Mouse (Mus musculus) T-cell, adult 2 months (primary cell): Measurements from ENCODE around the gene Kif5a.
"Not testable (repeated sequence)": the region's sequence is repeated elsewhere in the genome, so short reads cannot be mapped to it uniquely, and the experiment has no call there.

Experiments used
- DNase-seq: peaks from one replicate; pipeline ENCODE4 v3.0.0; 2022; ENCODE audit warnings: low spot score

Gene Kif5a

DNA sequence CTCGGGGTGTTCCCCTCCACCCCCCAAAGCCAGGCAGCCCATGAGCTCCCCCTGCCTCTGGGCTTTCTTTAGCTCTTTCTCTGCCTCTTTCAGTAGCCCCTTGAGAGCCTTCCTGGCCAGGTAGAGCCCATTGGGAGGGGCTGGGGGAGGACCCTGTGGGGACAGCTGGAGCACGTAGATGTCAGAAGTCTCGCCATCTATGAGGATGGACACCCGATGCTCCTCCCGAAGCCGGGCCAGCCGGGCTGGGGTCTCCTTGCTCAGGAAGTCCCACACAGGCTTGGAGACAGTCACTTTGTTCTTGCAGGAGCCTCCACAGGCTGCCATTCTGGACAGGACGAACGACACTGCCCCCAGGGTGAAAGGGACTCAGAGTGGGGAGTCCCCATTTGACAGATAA is 70.1 kb downstream of the Kif5a start:
- DNase-seq = no peak

DNA sequence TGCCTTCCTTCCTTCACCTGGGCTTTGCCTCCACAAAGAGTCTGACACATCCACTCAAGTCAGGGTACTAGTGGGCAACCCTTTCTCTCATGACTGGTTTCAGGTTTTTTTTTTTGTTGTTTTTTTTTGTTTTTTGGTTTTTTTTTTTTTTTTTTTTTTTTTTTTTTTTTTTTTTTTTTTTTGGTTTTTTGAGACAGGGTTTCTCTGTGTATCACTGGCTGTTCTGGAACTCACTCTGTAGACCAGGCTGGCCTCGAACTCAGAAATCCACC is 71.2 kb downstream of the Kif5a start:
- DNase-seq = not testable (repeated sequence)

DNA sequence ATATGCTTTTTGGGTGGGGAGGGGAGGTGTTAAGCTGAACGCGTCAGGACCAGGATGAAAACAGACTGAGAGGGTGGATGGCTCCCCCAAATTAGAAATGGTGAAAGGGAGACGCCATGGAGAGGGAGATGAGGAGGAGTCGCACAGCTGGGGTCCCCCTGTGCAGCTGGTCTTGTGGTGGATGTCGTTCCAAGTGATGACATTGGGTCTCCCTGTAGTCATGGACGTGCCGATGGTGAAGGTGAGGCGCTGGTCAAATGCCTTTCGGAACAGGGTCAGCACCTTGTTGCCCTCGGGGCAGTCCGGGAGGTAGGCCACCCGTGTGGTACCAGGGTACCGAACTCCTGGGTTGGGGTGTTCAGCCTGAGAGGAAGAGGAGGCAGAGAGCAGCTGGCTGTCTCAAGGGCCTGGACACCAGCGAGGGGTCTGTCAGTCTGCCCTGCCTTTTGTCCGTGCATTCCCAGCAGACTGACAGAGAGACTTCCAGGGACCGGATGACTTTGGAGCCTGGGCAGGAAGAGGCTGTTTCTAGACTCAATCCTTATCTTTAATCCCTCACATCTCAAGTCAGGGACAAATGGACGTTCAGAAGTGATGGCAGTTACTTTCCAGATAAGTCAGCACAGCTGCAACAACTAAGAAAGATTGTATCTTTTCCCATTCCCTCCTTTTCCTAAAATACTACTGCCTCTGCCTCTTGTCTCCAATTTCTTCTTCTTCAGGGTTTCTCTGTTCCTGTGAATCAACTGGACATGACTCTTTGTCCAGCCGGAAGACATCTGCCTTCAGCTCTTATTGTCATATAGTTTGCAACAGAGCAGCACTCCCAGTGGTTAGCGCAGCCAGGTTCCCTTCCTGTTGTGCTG is 71.7 kb downstream of the Kif5a start:
- DNase-seq = no peak

DNA sequence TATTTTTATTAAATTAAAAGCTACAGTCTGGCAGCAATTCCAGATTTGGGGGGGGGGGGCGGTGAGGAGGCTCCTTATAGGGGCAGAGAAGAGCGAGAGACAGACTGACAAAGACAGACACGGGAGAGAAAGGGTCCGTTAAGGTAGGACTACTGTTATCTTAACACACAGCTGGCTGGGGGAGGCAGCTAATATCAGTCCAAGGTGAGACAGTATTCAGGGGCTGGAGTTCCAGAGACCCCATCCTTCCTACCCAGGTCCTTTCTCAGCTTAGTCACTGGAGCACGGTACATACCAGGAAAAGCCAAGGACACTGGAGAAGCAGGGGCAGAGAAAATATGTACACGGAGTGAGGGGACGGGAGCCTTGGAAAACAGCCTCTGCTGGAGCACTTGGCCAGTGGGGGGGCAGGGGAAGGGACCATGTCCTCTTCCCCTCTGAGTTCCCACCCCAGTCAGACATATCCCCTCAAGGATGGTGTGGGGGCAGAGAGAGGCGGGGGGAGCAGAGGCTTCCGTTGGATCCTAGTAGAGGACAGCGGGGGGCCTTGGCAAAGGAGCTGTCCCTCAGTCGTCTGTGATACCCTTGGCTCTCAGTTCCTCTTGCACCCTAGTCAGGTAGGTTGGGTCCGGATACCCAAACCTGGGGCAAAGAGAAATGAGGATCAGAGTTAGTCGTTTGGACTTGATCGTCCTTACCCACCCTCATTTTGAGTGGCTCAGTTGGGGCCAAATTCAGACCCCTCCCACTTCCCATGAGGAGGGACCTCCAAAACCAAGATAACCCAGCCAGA is 72.6 kb downstream of the Kif5a start:
- DNase-seq = no peak

DNA sequence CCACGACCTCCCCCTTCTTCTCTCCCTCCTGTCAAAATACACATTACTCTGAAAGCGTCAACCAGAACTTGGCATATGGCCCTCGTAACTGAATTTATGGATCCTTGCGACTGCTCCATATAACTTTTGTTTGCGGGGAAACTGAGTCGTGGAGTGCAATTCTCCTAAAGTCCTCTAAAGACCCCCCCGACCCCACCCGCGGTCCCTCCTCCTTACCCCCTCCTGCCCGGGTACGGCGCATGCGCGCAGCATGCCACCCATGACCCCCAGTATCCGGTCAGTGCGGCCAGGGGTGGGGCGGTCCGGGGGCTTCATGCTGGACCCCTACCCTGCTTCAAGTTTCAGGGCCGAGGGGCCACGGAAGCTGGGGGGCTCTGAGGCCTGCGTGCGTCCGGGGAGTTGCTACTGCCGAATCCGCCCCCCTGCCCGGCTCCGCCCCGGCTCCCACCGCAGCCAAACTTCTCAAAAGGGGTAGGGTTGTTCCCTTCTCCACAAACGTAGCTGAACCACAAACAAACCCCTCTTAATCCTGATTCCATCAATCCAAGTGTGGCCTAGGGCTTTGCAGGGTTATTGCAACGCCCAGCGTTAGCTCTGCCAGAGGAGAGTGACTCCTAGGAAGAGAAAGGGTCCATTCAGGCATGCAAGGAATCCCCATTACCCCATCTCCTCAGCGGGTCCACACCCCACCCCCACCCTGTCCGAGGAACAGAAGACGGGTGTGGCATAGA is 73.3 kb downstream of the Kif5a start, which contains the start of gene Arhgef25:
Gene Arhgef25 (minus strand): TSS at position 433 of the 731 bp plus-strand sequence.
- DNase-seq = no peak

DNA sequence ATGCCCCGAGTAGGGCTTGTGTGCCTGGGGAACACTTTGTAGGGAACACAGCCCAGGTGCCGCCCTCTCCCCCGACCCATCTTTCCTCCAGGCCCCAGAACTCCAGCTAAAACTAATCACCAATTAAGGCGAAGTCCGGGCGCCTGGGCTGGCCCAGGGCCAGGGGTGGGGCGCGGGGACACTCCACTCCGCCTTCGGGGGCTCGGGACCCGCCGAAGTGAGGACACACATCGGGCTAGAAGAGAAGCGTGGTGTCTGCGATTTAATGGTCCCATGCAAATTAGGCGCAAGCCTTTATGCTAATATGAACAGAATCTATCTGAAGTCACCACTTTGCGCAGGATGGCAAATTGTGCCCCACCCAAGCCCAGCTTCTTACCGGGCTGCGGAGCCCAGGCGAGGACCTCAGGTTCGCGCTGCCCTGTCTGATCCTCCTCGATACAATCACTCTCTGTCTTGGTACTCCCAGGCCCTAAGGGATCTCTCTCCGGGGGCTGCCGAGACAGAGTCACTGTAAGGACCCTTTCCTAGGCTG is 74.0 kb downstream of the Kif5a start:
- no peak for DNase-seq

DNA sequence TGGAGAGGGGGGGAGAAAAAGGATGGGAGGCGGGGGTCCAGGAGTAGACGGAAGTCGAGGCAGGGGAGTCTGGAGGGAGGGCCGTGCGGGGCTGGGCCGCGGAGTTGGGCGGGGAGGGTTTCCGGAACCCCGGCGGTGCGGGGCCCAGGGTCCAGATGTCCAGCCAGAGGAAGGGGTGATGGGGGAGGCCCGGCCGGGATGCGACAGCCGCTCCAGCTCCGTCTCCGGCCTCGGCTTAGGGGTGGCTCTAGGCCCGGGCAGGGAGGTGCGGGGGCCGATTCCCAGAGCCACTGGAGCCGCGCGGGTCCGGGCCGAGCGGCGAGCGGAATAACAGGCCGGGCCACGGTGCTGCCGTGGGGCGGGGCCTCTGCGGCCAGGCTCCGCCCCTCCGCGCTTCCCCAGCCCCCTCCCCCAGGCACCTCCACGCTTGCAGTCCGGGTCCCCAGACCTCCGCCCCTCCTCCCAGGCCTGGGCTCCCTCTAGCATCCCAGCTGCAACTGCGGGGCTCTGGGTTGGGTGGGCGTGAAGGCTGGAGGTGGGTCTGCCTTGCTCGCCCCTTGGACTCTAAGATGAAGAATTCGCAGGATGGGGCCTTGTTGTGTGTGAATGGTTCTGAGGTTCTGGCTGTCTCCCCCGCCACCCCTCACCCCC is 74.6 kb downstream of the Kif5a start:
- DNase-seq = no peak

DNA sequence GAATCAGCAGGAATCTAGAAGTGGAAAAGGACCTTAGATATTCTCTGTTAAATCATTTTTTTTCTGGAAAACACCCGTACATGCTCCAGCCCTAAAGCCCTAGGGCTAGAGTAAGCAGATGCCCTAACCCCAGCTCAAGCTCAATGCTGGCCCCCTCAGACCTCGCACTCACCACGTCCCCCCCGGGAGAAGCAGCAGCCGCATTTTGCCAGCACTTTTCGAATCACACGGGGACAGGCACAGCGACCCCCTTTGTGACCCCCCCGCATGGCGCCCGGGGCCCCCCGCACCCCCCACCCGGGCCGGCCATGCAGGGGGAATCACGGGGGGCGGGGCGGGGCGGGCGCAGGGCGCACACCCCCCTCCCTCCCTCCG is 75.1 kb downstream of the Kif5a start:
- DNase-seq = no peak

DNA sequence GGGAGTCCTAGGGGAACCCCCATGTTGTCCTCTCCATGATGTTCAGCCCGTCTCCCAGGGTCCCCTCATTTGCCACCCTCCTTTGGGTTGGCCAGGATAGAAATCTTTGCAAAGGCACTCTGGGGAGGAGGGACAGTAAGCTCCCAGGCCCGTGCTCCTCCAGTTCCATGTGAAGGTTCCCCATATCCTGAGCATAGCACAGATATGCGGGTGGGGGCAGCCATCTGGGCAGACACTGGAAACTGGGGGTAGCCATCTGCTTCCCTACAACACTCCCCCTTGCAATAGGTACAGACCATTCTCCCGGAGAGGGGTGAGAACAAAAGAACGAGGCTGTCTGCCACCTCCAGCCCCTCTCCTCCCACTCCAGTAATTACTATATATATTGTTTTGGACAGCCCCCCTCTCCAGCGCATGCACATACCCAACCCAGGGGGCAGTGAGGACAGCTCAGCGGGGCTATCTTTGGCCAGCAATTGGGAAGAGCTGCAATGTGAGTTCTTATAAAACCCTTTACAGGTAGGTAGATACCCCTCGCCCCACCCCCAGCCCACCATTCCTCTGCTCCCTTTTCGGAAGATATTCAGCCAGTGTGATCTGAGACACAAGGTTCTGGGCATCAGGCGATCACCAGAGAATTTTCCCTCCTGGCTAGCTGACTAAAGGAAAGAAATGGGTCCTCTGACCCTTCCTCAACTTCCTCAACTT is 75.6 kb downstream of the Kif5a start:
- no peak for DNase-seq

DNA sequence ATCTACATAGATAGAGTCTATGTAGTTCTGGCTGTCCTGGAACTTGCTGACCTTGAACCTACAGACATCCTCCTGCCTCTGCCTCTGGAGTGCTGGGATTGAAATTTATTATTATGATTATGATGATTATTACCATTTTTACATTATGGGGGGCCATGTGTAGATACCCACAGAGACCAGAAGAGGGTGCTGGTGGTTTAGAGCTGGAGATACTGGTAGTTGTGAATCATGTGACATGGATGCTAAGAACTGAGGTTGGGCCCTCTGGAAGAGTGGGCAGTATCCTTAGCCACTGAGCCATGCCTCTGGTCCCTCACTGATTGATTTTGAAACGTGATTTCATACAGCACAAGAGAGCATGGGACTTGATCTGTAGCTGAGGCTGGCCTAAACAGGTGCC is 76.7 kb downstream of the Kif5a start:
- no peak for DNase-seq

DNA sequence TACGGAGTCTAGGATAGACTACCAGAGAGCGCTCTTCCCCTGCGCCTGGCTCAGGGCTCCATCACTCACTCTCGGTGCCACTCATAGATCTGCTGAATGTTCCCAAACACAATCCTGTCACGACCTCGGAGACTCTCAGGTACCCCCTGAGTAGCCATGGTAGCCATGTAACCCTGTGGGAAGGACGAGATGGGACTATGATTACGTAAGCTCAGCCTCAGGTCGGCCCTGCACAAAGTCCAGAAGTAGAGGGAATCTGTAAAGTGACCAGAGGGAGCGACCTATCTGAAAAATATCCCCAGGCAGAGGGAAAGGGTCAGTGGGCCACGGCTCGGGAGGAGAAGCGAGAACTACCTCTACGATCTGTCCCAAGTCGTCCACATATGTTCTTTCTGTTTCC is 77.6 kb downstream of the Kif5a start:
- no peak for DNase-seq

DNA sequence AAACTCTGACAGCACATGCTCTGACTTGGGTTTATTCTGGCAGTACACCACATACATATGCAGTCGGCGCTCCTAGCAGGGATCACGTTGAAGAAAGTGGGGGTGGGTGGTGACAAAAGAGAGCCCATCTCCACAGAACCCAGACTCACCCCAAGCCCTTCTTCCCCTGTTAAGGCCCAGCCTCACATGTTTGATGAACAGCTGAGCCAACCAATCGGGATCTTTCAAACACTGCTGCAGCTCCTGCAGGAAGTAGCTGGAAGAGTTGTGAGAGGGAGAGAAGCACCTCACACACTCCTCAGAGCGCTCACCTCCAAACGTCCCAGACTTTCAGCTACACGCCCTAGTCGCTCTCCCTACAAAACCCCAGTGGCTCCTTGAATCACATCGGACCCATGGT is 78.0 kb downstream of the Kif5a start:
- no peak for DNase-seq

DNA sequence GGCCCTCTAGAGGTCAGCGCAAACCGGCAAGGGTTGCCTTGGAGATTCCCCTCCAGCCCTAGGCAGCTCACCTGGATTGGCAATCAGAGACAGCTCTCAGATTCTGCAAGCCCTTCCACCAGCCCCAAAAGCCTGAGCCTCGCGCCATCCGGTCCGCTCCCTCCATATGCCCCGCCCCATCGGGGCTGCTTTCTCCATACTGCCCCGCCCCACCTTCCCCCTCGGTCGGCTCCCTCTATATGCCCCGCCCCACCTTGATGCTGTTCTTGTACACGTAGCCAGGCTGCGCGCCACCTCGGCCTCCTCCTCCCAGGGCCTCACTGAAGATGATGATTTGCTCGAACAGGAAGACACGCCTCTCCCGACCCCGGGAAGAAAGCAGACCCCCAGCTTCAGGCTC is 79.4 kb downstream of the Kif5a start:
- DNase-seq = no peak

DNA sequence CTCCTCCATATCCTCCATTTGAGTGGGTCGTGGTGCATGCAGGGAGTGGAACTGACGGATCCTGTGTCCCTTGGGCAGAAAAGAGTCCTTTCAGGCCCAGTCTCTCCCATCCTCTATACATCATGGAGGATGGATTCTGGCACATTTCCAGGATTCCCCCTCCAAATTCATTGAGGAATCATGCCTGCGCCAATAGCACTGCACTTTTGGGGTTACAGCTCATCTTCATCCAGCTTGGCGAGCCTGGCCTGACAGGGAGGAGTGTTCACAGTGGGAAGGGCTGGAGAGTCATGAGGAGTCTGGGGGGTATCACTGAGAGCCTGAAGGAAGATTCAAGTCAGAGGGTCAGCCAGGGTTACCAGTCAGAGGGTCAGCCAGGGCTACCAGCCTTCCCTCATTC is 80.5 kb downstream of the Kif5a start:
- no peak for DNase-seq

DNA sequence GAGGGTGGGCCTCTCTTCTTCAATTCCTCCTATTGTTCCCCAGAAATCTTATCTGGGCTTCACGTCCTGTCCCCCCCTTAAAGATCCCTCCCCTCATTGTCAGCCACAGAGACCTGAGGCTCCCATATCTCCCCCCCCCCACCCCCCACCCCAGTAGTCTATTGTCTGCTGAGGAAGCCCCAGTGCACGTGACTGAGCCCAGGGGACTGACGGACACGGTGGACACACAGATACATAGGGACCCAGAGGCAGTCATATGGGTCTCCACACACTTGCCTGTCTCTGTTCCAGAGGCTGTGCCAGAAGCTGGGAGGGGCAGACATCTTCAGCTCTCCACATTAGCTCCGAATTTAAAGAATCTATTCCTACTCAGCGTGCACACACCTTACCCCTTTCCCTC is 81.6 kb downstream of the Kif5a start:
- DNase-seq = no peak

DNA sequence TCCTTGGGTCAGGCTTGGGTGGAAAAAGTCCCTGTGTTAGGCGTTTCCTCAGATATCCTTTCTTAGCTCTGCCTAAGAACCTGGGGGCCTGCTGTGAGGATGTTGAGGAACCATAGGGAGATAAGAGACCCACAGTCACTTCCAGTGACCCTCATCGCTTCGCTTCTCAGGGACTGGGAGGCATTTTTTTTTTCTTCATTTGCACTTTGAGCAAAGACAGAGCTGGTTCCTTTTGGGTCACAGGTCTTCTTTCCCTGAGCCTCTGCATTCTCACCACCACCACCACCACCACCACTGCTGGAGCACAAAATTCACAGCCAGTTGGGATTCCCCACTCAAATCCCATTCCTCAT is 82.5 kb downstream of the Kif5a start:
- DNase-seq = no peak

DNA sequence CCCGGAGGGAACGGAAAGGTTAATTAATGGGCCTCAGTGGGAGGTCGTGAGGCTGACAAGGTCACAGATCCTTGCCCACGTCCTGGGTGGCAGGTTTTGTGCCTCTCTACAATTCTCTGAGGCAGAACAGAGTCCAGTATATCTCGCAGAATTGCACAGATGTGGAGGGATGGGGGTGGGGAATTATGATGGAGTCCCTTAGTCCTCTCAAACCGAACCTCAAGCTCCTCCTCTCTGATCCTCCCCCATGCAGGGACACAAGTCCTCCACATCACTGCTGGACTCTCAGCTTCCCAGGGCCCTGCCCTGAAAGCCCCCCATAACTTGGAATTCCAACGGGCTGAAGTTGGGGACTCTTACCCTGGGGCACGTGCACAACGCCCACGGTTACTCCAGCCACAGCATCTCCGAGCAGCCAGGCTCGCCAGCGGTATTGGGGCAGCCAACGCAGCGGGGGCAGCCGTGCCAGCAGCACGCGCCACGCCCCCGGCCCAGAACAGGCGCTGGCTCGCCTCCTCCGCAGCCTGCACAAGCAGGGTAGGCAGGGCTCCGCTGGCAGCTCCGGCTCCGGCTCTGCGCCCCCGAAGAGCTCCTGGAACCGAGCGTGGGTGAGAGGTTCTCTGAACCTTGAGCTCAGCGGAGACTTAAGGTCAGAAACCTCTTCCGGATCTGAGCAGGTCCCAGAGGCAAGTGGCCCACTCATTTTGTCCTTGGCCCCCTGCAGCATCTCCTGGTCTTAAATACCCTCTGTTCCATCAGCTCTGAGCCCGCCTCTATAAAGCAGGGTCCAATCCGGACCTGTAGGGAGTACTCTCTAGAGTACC is 83.1 kb downstream of the Kif5a start, which contains the start of gene Slc26a10:
Gene Slc26a10 (minus strand): TSS at position 775 of the 824 bp plus-strand sequence.
- DNase-seq = no peak

DNA sequence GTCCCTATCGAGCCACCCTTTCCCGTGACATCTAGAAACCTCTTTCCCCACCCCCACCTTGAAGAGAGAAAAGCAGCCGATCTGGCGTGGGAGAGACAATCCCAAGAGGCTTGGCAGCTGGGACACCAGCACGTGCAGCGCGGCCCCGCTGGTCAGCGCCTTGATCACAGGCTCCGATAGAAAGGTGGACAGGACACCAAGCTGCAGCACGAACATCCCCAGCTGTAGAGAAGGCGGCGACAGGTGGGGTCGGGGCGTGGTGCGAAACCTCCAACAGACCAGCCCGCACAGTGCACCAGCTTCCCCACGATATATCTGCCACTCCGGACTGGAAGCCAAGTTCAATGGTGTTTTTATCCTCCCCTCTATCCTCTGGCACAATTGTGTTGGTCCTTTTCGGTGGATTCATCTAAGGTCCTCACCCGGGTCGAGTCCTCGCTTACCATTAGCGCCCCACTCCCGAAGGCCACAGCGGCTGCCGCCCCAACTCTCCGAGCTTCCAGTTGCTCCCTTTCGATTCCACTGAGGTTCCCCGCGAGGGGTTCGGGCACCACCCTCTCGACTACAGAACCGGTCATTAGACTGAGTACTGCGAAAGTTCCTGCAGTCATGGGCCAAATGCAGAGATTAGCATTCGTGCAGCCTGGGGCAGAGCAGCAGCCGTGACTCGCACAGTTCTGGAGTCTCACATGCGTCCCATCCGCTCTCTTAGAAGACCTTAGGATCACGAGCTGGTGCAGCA is 84.7 kb downstream of the Kif5a start:
- DNase-seq = no peak

DNA sequence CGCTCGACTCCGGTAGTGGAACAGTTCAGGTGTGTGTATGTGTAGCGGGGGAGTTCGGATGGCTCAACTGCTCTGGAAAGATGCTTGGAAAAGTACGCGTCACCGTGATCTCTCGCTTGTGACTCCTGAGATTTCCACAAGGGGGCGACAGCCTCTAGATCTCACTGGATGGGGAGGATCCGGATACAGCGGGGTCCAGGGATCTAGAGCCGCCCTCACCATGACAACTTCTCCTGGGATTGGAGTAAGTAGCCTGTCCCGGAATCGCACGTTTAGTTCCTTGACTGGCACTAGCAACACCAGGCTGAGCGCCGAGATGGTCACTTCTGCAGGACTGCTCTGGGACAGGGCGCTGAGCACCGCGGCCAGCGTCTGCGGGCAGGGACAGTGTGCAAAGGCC is 85.4 kb downstream of the Kif5a start:
- no peak for DNase-seq

DNA sequence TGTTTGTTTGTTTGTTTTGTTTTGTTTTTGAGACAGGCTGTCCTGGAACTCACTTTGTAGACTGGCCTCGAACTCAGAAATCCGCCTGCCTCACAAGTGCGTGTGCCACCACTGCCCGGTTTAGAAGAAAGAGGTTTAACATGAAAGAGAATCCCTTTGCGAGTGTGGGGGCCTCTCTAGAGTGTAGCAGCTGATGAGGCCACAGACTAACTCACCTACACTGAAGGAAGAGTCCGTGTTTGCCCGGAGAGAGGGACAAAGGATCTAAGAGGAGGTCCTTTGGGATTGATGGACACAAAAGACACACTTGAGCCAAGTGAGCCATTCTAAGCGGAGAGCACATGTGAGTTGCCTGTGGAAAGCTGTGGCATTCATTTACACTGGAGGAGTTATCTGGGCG is 85.9 kb downstream of the Kif5a start:
- no peak for DNase-seq
